Mouse (Mus musculus): ENCODE results near the gene Rasa3. TPM values are rescaled to one million over a fixed set of nuclear protein-coding genes. Genes with fewer than 3 reads are reported as not detected.

Rasa3 gene
- polyA plus RNA-seq, 1 experiment from 2014 or later, result 18.1 TPM

- peak; percentile 60 for DNase-seq (ENCODE audit: low spot score)
- WGBS, result under 1% methylated on average over 12 of the region's 12 CpGs
- Histone ChIP-seq H3K9me3 (replicated peaks) (no peaks in the 10 kb centered on the region), H3K4me3 (peak overlapping the region; percentile 65), H3K36me3 (no peaks in the 10 kb centered on the region), H3K27ac (0 out of 2 replicates have a peak overlapping the region, but pooled peaks have one; percentile 11), H3K27me3 (ENCODE audit: low read depth, poor library complexity, severe bottlenecking) (peaks cover 30% of the 10 kb centered on the region), H3K4me1 (peaks cover 26% of the 10 kb centered on the region)
These were observed 1.1 kb downstream of the Rasa3 start for GRCm38 (mm10) chr8:13676302-13676700.

DNA sequence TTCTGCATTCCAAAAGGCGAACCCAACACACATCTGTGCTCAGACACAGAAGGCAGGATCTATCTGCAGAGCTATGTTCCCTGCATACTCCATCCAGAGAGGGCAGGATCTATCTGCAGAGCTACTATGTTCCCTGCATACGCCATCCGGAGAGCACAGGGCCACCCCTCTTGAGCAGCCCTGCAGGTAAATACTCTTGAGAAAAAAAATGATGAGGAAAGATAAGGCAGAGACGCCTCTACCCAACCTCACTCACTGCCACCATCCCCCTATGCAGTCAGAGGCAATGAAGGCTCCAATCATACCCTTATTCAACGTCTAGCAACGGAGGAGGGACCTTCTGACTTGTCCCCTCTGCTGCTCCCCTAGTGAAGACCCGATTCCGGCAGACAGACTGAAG is 1.9 kb downstream of the Rasa3 start:
- peaks cover 20% of the 10 kb centered on the region for H3K4me1 ChIP-seq
- no peaks in the 10 kb centered on the region for H3K36me3 ChIP-seq
- H3K9me3 ChIP-seq (replicated peaks), result no peaks in the 10 kb centered on the region
- H3K27me3 ChIP-seq (ENCODE audit: low read depth, poor library complexity, severe bottlenecking), result peaks cover 25% of the 10 kb centered on the region
- 51% methylated on average over 8 of the region's 8 CpGs for WGBS
- no peak overlapping the region for H3K27ac ChIP-seq
- no peak for DNase-seq (ENCODE audit: low spot score)
- H3K4me3 ChIP-seq, result peak overlapping the region; percentile 65; the same call in 1 of the 2 replicates

DNA sequence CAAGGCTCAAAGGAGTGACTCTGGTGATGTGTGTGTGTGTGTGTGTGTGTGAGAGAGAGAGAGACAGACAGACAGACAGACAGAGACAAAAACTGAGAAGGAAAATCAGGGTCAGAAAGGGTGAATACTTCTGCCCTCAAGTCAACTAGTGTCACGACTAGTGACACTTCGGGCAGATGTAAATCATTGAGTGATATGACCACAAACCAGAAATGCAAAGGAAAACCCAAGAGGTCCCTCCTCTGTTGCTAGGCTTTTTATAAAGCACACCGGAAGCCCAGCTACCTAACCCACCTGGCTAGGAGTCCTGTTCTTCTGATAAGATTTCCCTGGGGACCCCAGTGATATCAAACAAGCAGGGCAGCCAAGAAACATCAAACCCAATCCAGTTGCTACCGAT is 2.3 kb downstream of the Rasa3 start:
- no peak overlapping the region for H3K4me3 ChIP-seq
- peaks cover 22% of the 10 kb centered on the region for H3K4me1 ChIP-seq
- WGBS, result 79% methylated on average over 4 of the region's 4 CpGs
- H3K27ac ChIP-seq, result no peak overlapping the region
- DNase-seq (ENCODE audit: low spot score), result no peak
- H3K27me3 ChIP-seq (ENCODE audit: low read depth, poor library complexity, severe bottlenecking), result peaks cover 21% of the 10 kb centered on the region
- no peaks in the 10 kb centered on the region for H3K9me3 ChIP-seq (replicated peaks)
- no peaks in the 10 kb centered on the region for H3K36me3 ChIP-seq

GRCm38 (mm10) chr8:13674294-13675010 is 3.0 kb downstream of the Rasa3 start:
- Histone ChIP-seq H3K36me3 (no peaks in the 10 kb centered on the region), H3K9me3 (replicated peaks) (no peaks in the 10 kb centered on the region), H3K4me1 (peaks cover 28% of the 10 kb centered on the region), H3K27me3 (ENCODE audit: low read depth, poor library complexity, severe bottlenecking) (peaks cover 15% of the 10 kb centered on the region), H3K4me3 (no peak overlapping the region), H3K27ac (no peak overlapping the region)
- DNase-seq (ENCODE audit: low spot score), result no peak
- WGBS, result 62% methylated on average over 12 of the region's 12 CpGs

DNA sequence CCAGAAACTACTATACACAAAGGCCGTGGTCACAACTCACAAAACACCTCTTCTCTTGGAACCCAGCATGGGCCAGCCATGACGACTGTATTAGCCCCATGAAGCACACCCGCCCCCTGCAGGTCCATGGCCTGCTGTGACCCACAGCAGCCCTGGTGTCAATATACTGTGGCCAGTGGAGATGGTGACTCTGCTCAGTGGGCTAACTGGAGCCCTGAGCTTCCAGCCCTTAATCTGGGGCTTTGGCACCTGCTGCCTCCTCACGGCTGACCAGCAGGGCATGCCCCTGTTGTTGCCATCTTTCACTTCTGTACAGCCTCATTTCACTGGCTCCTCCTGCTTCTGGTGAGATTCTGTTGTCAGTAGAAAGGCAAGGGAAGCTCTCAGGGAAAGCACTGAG is 4.2 kb downstream of the Rasa3 start:
- 79% methylated on average over 4 of the region's 4 CpGs for WGBS
- Histone ChIP-seq H3K36me3 (no peaks in the 10 kb centered on the region), H3K27ac (no peak overlapping the region), H3K9me3 (replicated peaks) (no peaks in the 10 kb centered on the region), H3K4me3 (no peak overlapping the region), H3K27me3 (ENCODE audit: low read depth, poor library complexity, severe bottlenecking) (peaks cover 2% of the 10 kb centered on the region), H3K4me1 (peaks cover 35% of the 10 kb centered on the region)
- DNase-seq (ENCODE audit: low spot score), result no peak

GRCm38 (mm10) chr8:13671246-13672003 is 6.0 kb downstream of the Rasa3 start:
- no peak for DNase-seq (ENCODE audit: low spot score)
- H3K27ac ChIP-seq, result no peak overlapping the region
- H3K4me1 ChIP-seq, result peaks cover 37% of the 10 kb centered on the region
- H3K27me3 ChIP-seq (ENCODE audit: low read depth, poor library complexity, severe bottlenecking), result no peaks in the 10 kb centered on the region
- no peak overlapping the region for H3K4me3 ChIP-seq
- no peaks in the 10 kb centered on the region for H3K36me3 ChIP-seq
- WGBS, result 93% methylated on average over 10 of the region's 10 CpGs
- H3K9me3 ChIP-seq (replicated peaks), result no peaks in the 10 kb centered on the region

DNA sequence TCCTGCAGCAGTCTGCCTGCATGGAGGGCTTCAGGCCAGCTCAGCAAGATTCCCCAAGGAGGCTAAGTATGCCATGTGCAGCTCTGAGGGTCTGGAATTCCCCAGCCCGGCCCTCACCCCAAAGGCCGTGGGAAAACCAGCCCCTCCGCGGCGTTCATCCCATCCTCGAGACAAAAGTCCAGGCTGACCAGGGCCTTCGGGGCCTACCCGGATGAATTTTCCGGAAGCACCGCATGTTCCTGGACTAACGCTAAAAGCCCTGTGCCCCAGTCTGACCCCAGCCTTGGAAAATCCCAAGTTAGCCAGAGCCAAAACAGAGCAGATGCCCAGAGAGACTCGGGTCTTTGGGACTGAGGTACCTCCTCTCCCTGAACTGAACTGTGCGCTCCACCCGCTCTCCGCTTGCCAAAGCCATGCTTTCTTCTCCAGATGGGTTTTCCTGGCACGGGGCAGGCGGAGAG is 7.4 kb downstream of the Rasa3 start:
- 91% methylated on average over 17 of the region's 17 CpGs for WGBS

DNA sequence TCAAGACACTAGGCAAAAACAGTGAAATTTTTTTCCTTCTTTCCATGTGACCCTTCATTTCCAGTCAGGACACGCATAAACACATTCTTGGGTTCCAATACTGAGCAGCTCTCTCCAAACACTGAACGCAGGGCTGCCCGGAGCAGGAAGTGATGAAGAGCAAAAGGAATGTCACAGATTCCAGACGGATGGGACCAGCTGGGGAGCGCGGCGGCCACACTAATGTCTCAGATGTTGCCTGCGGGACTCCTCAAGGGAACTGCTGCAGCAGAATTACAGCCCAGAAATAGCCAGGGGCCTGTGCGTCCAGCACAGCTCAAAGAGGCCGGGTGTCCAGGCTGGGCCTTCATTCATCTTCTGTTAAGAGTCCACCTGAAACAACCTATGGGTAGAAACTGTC is 9.0 kb downstream of the Rasa3 start:
- no peaks in the 10 kb centered on the region for H3K36me3 ChIP-seq
- no peaks in the 10 kb centered on the region for H3K27me3 ChIP-seq (ENCODE audit: low read depth, poor library complexity, severe bottlenecking)
- H3K4me3 ChIP-seq, result no peak overlapping the region
- peaks cover 35% of the 10 kb centered on the region for H3K4me1 ChIP-seq
- DNase-seq (ENCODE audit: low spot score), result no peak
- WGBS, result 58% methylated on average over 10 of the region's 10 CpGs
- no peaks in the 10 kb centered on the region for H3K9me3 ChIP-seq (replicated peaks)
- no peak overlapping the region for H3K27ac ChIP-seq

More for the DNA sequence above, 7.4 kb downstream of the Rasa3 start:
- Histone ChIP-seq H3K36me3 (no peaks in the 10 kb centered on the region), H3K4me3 (no peak overlapping the region), H3K27me3 (ENCODE audit: low read depth, poor library complexity, severe bottlenecking) (no peaks in the 10 kb centered on the region), H3K9me3 (replicated peaks) (no peaks in the 10 kb centered on the region), H3K27ac (peak overlapping the region; percentile 39), H3K4me1 (peaks cover 31% of the 10 kb centered on the region)
- DNase-seq (ENCODE audit: low spot score), result no peak

DNA sequence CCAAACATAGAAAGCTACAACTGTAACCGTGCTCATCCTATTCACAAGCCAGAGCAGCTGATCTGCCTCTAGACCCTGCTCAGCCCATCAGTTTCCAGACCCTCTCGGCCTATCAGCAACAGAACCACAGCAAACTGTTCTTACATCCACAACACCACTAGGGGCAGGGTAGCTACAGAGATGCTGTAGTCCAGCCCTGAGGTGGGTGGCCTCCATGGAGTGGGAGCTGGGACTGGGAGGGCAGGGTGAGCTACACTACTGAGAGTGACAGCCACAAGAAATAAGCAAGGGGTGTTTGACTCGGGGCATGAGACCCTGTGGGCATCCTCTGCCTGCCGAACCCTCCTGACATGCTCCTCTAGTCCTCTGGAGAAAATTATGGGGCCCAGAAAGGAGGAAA is 9.5 kb downstream of the Rasa3 start:
- H3K4me1 ChIP-seq, result peaks cover 35% of the 10 kb centered on the region
- H3K36me3 ChIP-seq, result no peaks in the 10 kb centered on the region
- H3K4me3 ChIP-seq, result no peak overlapping the region
- WGBS, result 86% methylated on average over 4 of the region's 4 CpGs
- H3K27ac ChIP-seq, result no peak overlapping the region
- H3K27me3 ChIP-seq (ENCODE audit: low read depth, poor library complexity, severe bottlenecking), result no peaks in the 10 kb centered on the region
- H3K9me3 ChIP-seq (replicated peaks), result no peaks in the 10 kb centered on the region
- no peak for DNase-seq (ENCODE audit: low spot score)

- Histone ChIP-seq H3K27ac (no peak overlapping the region), H3K4me3 (no peak overlapping the region), H3K9me3 (replicated peaks) (no peaks in the 10 kb centered on the region), H3K27me3 (ENCODE audit: low read depth, poor library complexity, severe bottlenecking) (no peaks in the 10 kb centered on the region), H3K36me3 (no peaks in the 10 kb centered on the region), H3K4me1 (peaks cover 35% of the 10 kb centered on the region)
- 88% methylated on average over 8 of the region's 8 CpGs for WGBS
- DNase-seq (ENCODE audit: low spot score), result no peak
These were observed 11.5 kb downstream of the Rasa3 start for GRCm38 (mm10) chr8:13665944-13666343.

DNA sequence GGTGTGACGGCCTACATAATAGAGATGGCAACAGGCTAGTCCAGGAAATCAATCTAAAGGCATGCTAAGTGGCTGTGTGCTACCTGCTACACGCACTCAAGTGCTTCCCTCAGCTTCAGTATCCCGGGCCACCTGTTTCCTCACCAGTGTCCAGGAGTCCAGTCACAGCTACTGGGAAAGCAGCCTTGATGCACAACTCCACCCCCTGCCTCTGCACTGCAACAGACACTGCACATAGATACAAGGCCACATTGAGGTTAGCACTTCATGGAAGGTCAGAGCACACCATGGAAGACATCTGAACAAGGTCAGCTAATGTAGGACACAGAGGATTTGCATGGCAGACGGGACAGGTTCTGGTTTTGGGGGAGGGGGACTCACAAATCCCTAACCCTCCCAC is 11.9 kb downstream of the Rasa3 start:
- Histone ChIP-seq H3K27me3 (ENCODE audit: low read depth, poor library complexity, severe bottlenecking) (no peaks in the 10 kb centered on the region), H3K36me3 (no peaks in the 10 kb centered on the region), H3K27ac (no peak overlapping the region), H3K4me1 (peaks cover 35% of the 10 kb centered on the region), H3K9me3 (replicated peaks) (no peaks in the 10 kb centered on the region), H3K4me3 (no peak overlapping the region)
- no peak for DNase-seq (ENCODE audit: low spot score)
- WGBS, result 91% methylated on average over 4 of the region's 4 CpGs

DNA sequence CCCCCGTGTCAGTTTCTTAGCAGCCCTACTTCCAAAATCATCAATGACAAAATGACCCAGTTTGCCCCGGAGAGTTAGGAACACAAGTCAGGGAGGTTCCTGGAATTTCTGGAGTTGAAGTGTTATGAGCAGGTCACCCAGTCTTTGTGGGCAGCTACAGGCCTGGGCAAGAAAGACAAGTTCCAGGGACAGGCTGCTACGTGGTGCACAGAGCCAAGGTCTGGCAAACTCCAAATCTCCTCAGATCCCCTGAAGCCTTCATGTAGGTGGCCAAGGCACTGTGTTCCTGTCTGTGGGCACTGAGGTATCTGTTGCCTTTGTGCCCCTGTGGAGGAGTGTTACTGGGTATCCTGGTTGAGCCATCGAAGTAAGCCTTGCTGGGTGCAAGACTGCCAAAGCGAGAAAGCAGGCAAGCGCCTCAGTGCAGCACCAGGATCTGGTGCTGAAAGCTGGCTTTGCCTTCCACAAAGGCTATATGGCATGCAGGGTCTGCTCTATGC is 12.6 kb downstream of the Rasa3 start:
- no peaks in the 10 kb centered on the region for H3K36me3 ChIP-seq
- H3K4me3 ChIP-seq, result no peak overlapping the region
- peaks cover 29% of the 10 kb centered on the region for H3K4me1 ChIP-seq
- H3K27me3 ChIP-seq (ENCODE audit: low read depth, poor library complexity, severe bottlenecking), result no peaks in the 10 kb centered on the region
- DNase-seq (ENCODE audit: low spot score), result no peak
- no peaks in the 10 kb centered on the region for H3K9me3 ChIP-seq (replicated peaks)
- WGBS, result 93% methylated on average over 6 of the region's 6 CpGs
- peak overlapping the region; percentile 31; the same call in 1 of the 2 replicates for H3K27ac ChIP-seq

GRCm38 (mm10) chr8:13660323-13660722 is 17.1 kb downstream of the Rasa3 start:
- Histone ChIP-seq H3K27me3 (ENCODE audit: low read depth, poor library complexity, severe bottlenecking) (no peaks in the 10 kb centered on the region), H3K4me3 (no peak overlapping the region), H3K36me3 (no peaks in the 10 kb centered on the region), H3K9me3 (replicated peaks) (no peaks in the 10 kb centered on the region), H3K4me1 (peaks cover 8% of the 10 kb centered on the region; the same call in 1 of the 2 replicates), H3K27ac (no peak overlapping the region)
- WGBS, result 89% methylated on average over 13 of the region's 13 CpGs
- DNase-seq (ENCODE audit: low spot score), result no peak

Data from limb, embryonic 10.5 days (tissue).